Mouse (Mus musculus) small intestine, adult 2 months (tissue): Measurements from ENCODE around the gene Wdcp.

Experiments used
- CTCF ChIP-seq: fragments of 200-500 bp; IDR thresholded peaks from 2 replicates; pipeline ENCODE4 v1.5.1; 2012; ENCODE audit warnings: low read depth, mild to moderate bottlenecking, control low read depth, inconsistent platforms, low read length, moderate library complexity, mixed read lengths; ENCODE audit not compliant: insufficient replicate concordance, insufficient read length; ENCODE audit errors: extremely low read depth
- POLR2A ChIP-seq: fragments of 200-500 bp; IDR thresholded peaks from 2 replicates; pipeline ENCODE4 v1.6.1; 2012; ENCODE audit warnings: low read depth, mild to moderate bottlenecking, control low read depth, inconsistent platforms, low read length, moderate library complexity

- TF ChIP-seq POLR2A, result no peak
- no peak for TF ChIP-seq CTCF
These were observed 39.0 kb downstream of the Wdcp start for GRCm38 (mm10) chr12:4882086-4882485.
